Mouse (Mus musculus): ENCODE results near the gene 4931414P19Rik. TPM values are rescaled to one million over a fixed set of nuclear protein-coding genes. Genes with fewer than 3 reads are reported as not detected.

The 4931414P19Rik gene
- total RNA-seq, 1 experiment from 2014 or later: 2.1 TPM

GRCm38 (mm10) chr14:54594631-54595414 is 11.0 kb downstream of the 4931414P19Rik start:
- ATAC-seq (ENCODE audit: extremely low read depth, insufficient number of reproducible peaks, low FRiP score, poor library complexity, severe bottlenecking): no peak

DNA sequence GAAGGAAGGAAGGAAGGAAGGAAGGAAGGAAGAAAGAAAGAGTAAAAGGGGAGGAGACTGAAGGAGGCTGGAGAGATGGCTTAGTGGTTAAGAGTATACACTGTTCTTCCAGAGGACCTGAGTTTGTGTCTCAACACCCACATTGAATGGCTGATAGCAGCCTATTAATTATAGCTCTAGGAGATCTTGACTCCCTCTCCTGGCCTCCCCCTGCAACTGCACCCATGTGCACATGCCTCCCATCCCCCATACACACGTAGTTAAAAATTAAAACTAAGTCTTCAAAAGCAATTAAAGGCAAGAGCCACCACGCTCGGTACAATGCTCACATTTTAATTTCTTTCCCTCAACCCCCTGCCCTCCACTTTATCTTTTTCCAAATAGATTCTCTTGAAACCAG is 11.7 kb downstream of the 4931414P19Rik start:
- no peak for ATAC-seq (ENCODE audit: extremely low read depth, insufficient number of reproducible peaks, low FRiP score, poor library complexity, severe bottlenecking)

- ATAC-seq (ENCODE audit: extremely low read depth, insufficient number of reproducible peaks, low FRiP score, poor library complexity, severe bottlenecking): no peak
Observed at GRCm38 (mm10) chr14:54592319-54592934, 13.4 kb downstream of the 4931414P19Rik start.

DNA sequence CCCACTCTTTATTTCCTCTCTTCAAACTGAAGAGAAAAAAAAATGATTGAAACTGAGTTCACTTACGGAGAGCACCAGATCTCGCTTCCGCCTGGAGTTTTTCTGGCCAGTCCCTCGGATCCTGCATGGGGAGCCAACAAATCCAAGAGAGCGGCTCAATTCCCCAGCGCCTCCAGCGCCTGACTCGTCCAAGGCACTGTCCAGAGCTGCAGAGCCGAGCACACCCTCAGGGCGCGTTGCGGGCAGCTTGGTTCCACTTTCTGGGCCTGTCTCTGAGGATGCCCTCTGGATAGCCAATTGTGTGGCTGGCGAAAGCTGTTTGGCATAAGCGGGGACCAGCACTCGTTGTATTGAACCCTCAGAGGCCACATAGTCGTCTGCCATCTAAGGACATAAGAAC is 14.7 kb downstream of the 4931414P19Rik start:
- no peak for ATAC-seq (ENCODE audit: extremely low read depth, insufficient number of reproducible peaks, low FRiP score, poor library complexity, severe bottlenecking)

DNA sequence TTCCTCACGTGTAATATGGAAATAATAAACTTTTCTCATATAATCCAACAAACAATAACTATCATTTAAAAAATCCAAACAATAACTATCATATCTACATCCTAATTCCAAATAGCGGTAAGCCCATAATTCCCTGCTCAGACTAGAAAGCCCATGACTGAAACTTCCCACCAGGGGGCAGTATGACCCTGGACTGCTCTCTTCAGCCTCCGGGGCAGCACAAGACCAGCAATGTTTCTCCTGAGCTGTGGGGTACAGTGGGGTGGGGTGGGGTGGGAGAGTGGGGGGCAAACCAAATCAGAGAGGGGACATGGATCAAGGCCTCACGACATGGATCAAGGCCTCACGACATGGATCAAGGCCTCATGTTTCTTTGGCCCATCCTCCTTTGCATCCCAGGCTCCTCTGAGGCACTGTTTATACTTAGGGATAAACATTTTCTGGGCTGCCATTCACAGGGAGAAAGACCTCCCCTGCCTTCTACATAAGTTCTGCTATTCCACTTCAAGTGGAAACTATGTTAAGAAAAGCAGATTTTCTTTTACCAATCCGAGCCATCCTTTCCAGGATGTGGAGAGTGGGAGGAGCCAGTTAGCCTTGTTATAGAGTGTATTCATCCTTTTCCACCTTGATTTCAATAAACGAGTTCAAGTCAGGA is 22.0 kb downstream of the 4931414P19Rik start:
- peak; percentile 64; the same call in 1 of the 2 replicates for ATAC-seq (ENCODE audit: extremely low read depth, insufficient number of reproducible peaks, low FRiP score, poor library complexity, severe bottlenecking)

GRCm38 (mm10) chr14:54582536-54582935 is 23.3 kb downstream of the 4931414P19Rik start:
- no peak for ATAC-seq (ENCODE audit: extremely low read depth, insufficient number of reproducible peaks, low FRiP score, poor library complexity, severe bottlenecking)

- ATAC-seq (ENCODE audit: extremely low read depth, insufficient number of reproducible peaks, low FRiP score, poor library complexity, severe bottlenecking): no peak
Observed at GRCm38 (mm10) chr14:54579638-54580037, 26.2 kb downstream of the 4931414P19Rik start.

DNA sequence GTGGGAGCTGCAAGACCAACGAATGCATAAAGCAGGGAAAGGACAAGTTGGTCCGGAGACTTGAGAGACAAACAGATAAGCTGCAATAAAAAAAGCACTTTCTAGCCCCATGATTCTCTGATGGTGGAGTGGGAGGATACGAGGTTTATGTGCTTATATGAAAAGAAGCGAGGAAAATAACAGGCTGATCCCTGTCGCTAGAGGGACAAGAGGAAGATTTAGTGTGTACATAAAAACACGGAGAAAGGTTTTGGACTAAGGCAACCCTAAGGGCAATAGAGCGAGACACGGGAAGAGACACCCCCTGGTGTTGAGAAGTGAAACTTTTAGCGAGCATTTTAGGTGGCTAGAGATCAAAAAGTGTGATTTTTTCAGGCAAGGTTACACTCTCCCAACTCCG is 27.7 kb downstream of the 4931414P19Rik start:
- peak; percentile 62; the same call in 1 of the 2 replicates for ATAC-seq (ENCODE audit: extremely low read depth, insufficient number of reproducible peaks, low FRiP score, poor library complexity, severe bottlenecking)

DNA sequence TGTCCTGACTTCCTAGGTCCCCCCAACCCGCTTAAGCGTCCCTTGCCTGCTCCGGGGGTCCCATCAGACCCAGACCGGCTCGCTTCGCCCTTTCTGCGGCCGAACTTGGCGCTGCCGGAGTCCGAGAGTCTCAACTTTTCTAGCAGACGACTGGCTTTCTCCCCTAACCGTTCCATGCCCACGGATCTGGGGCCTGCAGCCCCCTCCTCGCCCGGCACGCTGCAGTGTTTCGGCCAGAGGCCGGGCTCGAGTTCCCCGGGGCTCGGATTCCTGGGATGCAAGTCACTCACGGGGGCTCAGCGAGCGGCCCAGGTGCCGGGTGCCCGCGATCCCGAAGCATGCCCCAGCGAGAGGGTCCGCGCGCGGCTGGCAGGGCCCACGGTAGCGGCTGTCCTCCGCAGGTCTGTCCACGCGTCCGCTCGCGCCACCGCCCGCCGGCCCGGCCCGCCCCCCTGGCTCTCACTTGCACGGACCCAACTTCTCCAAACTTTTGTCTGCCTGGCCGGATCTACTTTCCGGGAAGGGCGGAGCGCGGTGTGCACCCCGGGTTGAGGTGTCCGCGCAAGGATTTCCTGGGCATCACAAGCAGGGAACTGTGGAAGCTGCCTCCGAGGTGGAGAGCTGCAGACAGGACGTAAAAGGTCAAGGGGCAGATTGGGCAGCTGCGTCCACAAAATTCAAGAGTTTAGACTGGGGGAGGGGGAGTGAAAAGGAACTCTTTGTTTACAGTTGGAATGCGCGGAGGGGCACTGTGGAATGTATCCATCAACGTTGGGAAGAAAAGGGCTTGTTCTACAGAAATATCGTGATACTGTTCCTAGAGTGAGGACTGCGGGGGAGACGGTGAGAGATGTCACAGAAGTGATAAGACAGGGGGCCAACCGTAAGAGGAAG is 28.5 kb downstream of the 4931414P19Rik start, which contains the start of gene Ajuba:
Gene Ajuba, minus strand, starts transcription at position 470 of the 894 bp plus-strand sequence.
- peak; percentile 53 for ATAC-seq (ENCODE audit: extremely low read depth, insufficient number of reproducible peaks, low FRiP score, poor library complexity, severe bottlenecking)

DNA sequence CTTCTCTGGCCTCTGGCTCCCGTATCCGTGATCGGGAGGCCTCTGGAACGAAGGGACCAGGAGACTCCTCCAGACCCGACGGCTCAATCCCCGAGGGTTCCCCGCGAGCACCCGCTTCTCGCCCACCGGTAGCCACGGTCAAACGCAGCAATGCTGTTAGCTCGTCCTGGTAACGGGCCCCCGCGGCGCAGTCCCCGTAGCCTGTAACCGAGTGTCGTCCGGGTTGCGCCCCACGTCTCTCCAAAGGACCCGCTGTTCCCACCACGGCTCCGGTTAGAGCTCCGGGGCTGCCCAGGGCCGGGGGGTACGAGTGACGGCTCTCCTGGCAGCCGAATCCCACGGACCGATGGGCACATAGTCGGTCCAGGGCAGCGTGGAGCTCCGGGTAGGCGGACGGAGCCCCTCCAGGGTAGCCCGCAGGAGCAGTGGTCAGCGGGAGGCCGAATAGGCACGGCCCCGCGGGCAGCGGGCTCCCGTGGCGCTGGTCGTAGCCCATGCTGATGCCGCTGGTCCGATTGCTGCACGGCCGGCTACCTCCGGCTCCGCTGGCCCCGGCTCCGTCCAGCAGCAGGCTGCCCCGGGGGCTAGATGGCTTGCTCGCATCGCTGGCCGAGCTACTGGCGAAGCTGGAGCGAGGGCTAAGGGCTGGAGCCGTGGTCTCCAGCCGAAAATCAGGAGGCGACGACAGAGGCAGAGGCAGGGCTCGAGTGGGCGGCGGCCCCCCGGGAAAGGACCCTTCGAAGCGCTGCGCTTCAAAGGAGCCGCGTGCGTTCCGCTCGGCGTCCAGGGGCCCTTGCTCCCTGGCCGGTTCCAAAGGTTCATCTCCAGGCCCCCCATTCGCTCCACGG is 29.3 kb downstream of the 4931414P19Rik start:
- no peak for ATAC-seq (ENCODE audit: extremely low read depth, insufficient number of reproducible peaks, low FRiP score, poor library complexity, severe bottlenecking)

DNA sequence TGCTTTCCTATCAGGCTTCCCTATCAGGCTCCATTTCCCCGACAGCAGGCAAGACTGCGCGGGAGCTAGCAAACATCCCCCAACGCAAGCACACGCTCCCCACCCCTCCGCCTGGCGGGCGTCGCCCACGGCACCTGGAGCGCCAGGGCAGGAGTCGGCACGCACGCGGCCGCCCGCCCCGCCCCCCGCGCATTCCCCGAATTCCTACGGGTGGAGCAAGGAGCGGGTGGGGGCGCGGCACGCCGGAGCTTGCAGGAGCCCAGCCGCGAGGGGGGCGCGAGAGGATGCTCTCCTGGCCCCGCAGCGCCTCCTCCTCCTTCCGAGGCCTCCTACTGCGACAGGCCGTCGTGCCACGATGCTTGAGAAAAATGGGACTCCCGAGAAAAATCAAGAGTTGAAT is 30.2 kb downstream of the 4931414P19Rik start:
- no peak for ATAC-seq (ENCODE audit: extremely low read depth, insufficient number of reproducible peaks, low FRiP score, poor library complexity, severe bottlenecking)

- ATAC-seq (ENCODE audit: extremely low read depth, insufficient number of reproducible peaks, low FRiP score, poor library complexity, severe bottlenecking): no peak
Observed at GRCm38 (mm10) chr14:54575031-54575430, 30.8 kb downstream of the 4931414P19Rik start.

DNA sequence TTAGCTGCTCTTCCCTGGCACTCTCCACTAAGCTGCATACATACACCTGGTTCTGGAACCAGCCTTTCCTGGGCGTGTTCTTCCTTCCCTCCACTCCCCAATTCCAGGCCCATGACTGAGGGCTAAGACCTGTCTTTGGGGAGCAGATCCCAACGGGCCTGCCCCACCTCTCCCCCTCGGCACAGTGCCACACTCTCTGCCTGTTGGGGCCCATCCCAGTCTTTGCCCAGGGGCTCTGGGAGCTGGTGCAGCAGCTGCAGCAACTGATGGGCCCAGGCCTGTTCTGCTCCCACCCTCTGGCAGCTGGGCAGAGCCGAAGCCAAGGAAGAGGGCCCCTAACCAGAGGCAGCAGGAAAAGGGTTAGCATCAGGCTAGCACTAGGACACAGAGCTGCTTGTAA is 31.5 kb downstream of the 4931414P19Rik start:
- no peak for ATAC-seq (ENCODE audit: extremely low read depth, insufficient number of reproducible peaks, low FRiP score, poor library complexity, severe bottlenecking)

- no peak for ATAC-seq (ENCODE audit: extremely low read depth, insufficient number of reproducible peaks, low FRiP score, poor library complexity, severe bottlenecking)
Observed at GRCm38 (mm10) chr14:54572790-54573736, 32.7 kb downstream of the 4931414P19Rik start.

GRCm38 (mm10) chr14:54572122-54572521 is 33.7 kb downstream of the 4931414P19Rik start:
- no peak for ATAC-seq (ENCODE audit: extremely low read depth, insufficient number of reproducible peaks, low FRiP score, poor library complexity, severe bottlenecking)

- no peak for ATAC-seq (ENCODE audit: extremely low read depth, insufficient number of reproducible peaks, low FRiP score, poor library complexity, severe bottlenecking)
Observed at GRCm38 (mm10) chr14:54569451-54570392, 36.1 kb downstream of the 4931414P19Rik start.

Measured in neutrophil, adult 5-6 weeks (primary cell).